Mouse (Mus musculus): ENCODE measurements around the gene Gp1bb. TPM values are rescaled to one million over a fixed set of nuclear protein-coding genes. Genes with fewer than 3 reads are reported as not detected.

Gp1bb gene
- total and polyA plus RNA-seq, 2 experiments from 2014 or later: 2.1 to 3.0 TPM

DNA sequence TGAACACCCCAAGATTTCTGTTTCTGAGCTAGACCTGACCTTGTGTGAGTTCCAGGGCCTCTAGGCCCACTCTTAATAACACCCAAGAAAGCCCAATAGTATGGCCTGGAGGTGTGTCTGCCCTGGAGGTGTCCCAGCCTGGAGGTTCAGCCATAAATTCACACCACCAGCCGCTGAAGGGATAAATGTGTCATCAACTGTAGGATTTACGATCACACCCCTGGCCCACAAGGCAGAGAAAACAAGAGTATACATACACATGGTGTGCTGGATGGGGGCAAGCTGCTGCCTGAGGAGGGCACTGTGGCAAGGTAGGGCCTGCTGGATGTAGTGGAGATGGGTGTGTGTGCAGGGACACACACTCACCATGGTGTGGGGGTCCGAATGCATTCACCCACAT, 8.9 kb downstream of the Gp1bb start:
- 84% methylated on average over 3 of the region's 3 CpGs for WGBS
- TF ChIP-seq CTCF (IDR thresholded peaks at IDR 0.05; ENCODE audit: low read depth): no peak
- no peak for TF ChIP-seq EP300 (IDR thresholded peaks at IDR 0.05; ENCODE audit: low read depth)
- ATAC-seq (ENCODE audit: insufficient read depth, low read depth) (no peak), DNase-seq (ENCODE audit: low spot score) (no peak)
- Histone ChIP-seq H3K27me3 (ENCODE audit: control insufficient read depth, insufficient read depth, low read length) (peaks cover 30% of the 10 kb centered on the region), H3K9me3 (replicated peaks; ENCODE audit: control insufficient read depth, low read length) (no peaks in the 10 kb centered on the region), H3K9ac (replicated peaks; ENCODE audit: low read depth, low read length) (no peak overlapping the region), H3K4me1 (ENCODE audit: control insufficient read depth, insufficient read depth) (no peaks in the 10 kb centered on the region), H3K36me3 (replicated peaks; ENCODE audit: control insufficient read depth, insufficient read depth, low read length) (no peaks in the 10 kb centered on the region), H3K4me2 (ENCODE audit: low read depth, low read length) (no peak overlapping the region), H3K27ac (ENCODE audit: low read depth) (no peak overlapping the region), H3K4me3 (ENCODE audit: low read depth, low read length) (no peak overlapping the region)

DNA sequence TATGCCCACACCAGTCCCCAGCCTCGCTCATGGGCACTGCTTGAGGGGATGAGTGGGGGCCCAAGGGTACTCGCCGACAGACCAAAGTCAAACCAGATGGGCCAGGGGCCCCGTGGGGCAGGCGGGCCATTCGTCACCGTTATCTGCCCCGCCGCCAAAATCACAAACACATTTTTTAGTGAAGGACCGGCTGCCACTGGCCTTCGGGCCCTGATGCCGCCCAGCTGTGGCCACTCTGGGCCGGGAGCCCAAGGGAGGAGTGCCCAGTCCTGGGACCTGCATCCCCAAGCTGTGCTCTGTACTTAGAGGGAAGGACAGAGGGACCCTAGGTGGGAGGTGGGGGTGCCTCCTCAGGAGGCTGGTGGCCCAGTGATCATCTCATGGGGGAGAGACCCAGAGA, 10.5 kb downstream of the Gp1bb start:
- ATAC-seq (ENCODE audit: insufficient read depth, low read depth): no peak
- no peaks in the 10 kb centered on the region for H3K9me3 ChIP-seq (replicated peaks; ENCODE audit: control insufficient read depth, low read length)
- no peak overlapping the region for H3K4me2 ChIP-seq (ENCODE audit: low read depth, low read length)
- H3K4me1 ChIP-seq (ENCODE audit: control insufficient read depth, insufficient read depth): no peaks in the 10 kb centered on the region
- DNase-seq (ENCODE audit: low spot score): no peak
- peaks cover 17% of the 10 kb centered on the region; the same call in 1 of the 2 replicates for H3K27me3 ChIP-seq (ENCODE audit: control insufficient read depth, insufficient read depth, low read length)
- 45% methylated on average over 13 of the region's 13 CpGs for WGBS
- no peak overlapping the region for H3K27ac ChIP-seq (ENCODE audit: low read depth)
- no peaks in the 10 kb centered on the region for H3K36me3 ChIP-seq (replicated peaks; ENCODE audit: control insufficient read depth, insufficient read depth, low read length)
- no peak overlapping the region for H3K9ac ChIP-seq (replicated peaks; ENCODE audit: low read depth, low read length)
- no peak overlapping the region for H3K4me3 ChIP-seq (ENCODE audit: low read depth, low read length)
- TF ChIP-seq EP300 (IDR thresholded peaks at IDR 0.05; ENCODE audit: low read depth) (no peak), CTCF (IDR thresholded peaks at IDR 0.05; ENCODE audit: low read depth) (no peak)

DNA sequence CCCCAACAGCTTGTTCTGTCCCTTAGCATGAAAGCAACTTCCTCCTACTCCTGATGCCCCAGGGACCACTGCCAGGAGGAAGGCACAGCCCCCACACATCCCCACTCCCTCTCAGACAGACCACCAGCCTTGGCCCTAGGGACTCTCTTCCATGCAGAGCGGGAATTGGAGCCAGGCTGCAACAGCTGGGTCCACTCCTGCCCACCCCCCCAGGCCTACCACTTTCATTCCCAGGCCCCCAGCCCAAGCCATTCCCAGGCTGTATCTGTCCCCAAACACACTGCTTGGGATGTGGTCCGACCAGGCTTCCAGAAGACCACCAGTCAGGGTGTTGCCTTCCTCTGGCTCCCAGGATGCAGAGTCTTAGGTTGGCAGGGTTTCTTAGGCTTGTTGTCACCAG, 13.1 kb downstream of the Gp1bb start:
- 73% methylated on average over 2 of the region's 2 CpGs for WGBS
- DNase-seq (ENCODE audit: low spot score) (no peak), ATAC-seq (ENCODE audit: insufficient read depth, low read depth) (no peak)
- Histone ChIP-seq H3K4me3 (ENCODE audit: low read depth, low read length) (no peak overlapping the region), H3K27me3 (ENCODE audit: control insufficient read depth, insufficient read depth, low read length) (no peaks in the 10 kb centered on the region; the same call in 1 of the 2 replicates), H3K4me2 (ENCODE audit: low read depth, low read length) (no peak overlapping the region), H3K9me3 (replicated peaks; ENCODE audit: control insufficient read depth, low read length) (no peaks in the 10 kb centered on the region), H3K36me3 (replicated peaks; ENCODE audit: control insufficient read depth, insufficient read depth, low read length) (no peaks in the 10 kb centered on the region), H3K4me1 (ENCODE audit: control insufficient read depth, insufficient read depth) (peaks cover 12% of the 10 kb centered on the region; the same call in 1 of the 2 replicates), H3K9ac (replicated peaks; ENCODE audit: low read depth, low read length) (no peak overlapping the region), H3K27ac (ENCODE audit: low read depth) (no peak overlapping the region)
- no peak for TF ChIP-seq EP300 (IDR thresholded peaks at IDR 0.05; ENCODE audit: low read depth)
- no peak for TF ChIP-seq CTCF (IDR thresholded peaks at IDR 0.05; ENCODE audit: low read depth)

DNA sequence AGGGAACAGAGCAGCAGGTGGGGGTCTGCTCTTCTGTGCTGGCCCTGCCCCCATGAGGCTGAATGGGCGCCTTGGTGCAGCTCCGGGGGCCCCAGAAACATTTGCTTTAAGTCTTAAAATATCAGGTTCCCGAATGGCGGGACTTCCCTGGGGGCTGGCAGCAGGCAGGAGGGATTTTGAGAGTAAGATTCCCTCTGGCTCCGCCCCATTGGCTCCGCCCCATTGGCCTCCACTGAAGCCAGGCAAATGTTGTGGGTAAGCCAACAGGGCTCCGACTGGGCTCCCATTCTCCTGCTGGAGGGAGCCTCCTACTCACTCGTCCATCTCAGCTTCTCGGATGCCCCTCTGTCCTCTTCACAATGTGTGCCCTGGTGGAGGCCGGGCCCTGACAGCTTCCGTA, 14.0 kb downstream of the Gp1bb start:
- no peaks in the 10 kb centered on the region; the same call in 1 of the 2 replicates for H3K27me3 ChIP-seq (ENCODE audit: control insufficient read depth, insufficient read depth, low read length)
- no peaks in the 10 kb centered on the region for H3K36me3 ChIP-seq (replicated peaks; ENCODE audit: control insufficient read depth, insufficient read depth, low read length)
- H3K4me2 ChIP-seq (ENCODE audit: low read depth, low read length): no peak overlapping the region
- DNase-seq (ENCODE audit: low spot score) (no peak), ATAC-seq (ENCODE audit: insufficient read depth, low read depth) (no peak)
- H3K4me3 ChIP-seq (ENCODE audit: low read depth, low read length): no peak overlapping the region
- no peak for TF ChIP-seq CTCF (IDR thresholded peaks at IDR 0.05; ENCODE audit: low read depth)
- TF ChIP-seq EP300 (IDR thresholded peaks at IDR 0.05; ENCODE audit: low read depth): no peak
- no peak overlapping the region for H3K9ac ChIP-seq (replicated peaks; ENCODE audit: low read depth, low read length)
- no peaks in the 10 kb centered on the region for H3K9me3 ChIP-seq (replicated peaks; ENCODE audit: control insufficient read depth, low read length)
- H3K27ac ChIP-seq (ENCODE audit: low read depth): no peak overlapping the region
- WGBS: 28% methylated on average over 11 of the region's 11 CpGs
- peaks cover 17% of the 10 kb centered on the region; the same call in 1 of the 2 replicates for H3K4me1 ChIP-seq (ENCODE audit: control insufficient read depth, insufficient read depth)

DNA sequence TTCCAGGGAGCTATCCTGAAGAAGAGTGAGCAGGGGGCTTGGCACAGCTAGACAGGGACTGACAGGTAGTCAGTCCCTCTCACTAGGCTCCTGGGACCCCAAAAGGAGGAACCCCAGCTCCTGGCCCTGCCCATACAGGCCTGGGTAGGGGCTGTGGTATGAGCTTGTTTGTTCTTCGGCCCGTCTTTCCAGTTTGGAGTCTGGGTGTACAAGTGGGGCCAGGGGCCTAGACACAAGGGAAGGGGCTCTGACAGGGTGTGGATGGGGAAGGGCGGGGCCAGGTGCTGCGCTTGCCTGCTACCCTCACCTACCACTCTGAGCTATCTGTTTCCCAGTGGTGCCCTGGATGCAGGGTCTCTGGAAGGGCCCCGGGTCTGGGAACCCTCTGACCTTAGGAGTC, 16.5 kb downstream of the Gp1bb start:
- H3K27ac ChIP-seq (ENCODE audit: low read depth): no peak overlapping the region
- DNase-seq (ENCODE audit: low spot score): no peak
- TF ChIP-seq CTCF (IDR thresholded peaks at IDR 0.05; ENCODE audit: low read depth) (no peak), EP300 (IDR thresholded peaks at IDR 0.05; ENCODE audit: low read depth) (no peak)
- H3K27me3 ChIP-seq (ENCODE audit: control insufficient read depth, insufficient read depth, low read length): no peaks in the 10 kb centered on the region; the same call in 1 of the 2 replicates
- H3K9ac ChIP-seq (replicated peaks; ENCODE audit: low read depth, low read length): no peak overlapping the region
- WGBS: 89% methylated on average over 5 of the region's 5 CpGs
- no peaks in the 10 kb centered on the region for H3K9me3 ChIP-seq (replicated peaks; ENCODE audit: control insufficient read depth, low read length)
- H3K4me3 ChIP-seq (ENCODE audit: low read depth, low read length): no peak overlapping the region
- no peak overlapping the region for H3K4me2 ChIP-seq (ENCODE audit: low read depth, low read length)
- ATAC-seq (ENCODE audit: insufficient read depth, low read depth): no peak
- peaks cover 17% of the 10 kb centered on the region; the same call in 1 of the 2 replicates for H3K4me1 ChIP-seq (ENCODE audit: control insufficient read depth, insufficient read depth)
- H3K36me3 ChIP-seq (replicated peaks; ENCODE audit: control insufficient read depth, insufficient read depth, low read length): no peaks in the 10 kb centered on the region

DNA sequence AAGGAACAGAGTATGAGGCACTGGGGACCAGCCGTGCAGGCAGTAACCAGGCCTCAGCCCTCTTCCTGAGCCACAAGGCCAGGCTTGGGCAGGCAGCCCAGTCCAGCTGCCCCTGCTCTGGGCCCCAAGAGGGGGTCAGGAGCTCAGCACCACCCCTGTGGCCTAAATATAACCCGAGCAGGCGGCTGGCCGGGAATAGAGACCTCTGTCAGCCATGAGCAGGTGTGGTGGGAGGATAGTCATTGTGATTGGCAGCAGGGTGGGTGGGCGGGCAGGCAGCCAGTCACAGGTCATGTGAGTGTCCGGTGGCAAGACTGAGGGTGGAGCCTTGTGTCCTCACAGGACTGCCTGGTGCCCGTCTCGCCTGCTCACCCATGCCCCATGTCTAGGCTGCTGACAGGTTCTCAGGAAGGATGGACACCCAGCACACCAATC, 17.9 kb downstream of the Gp1bb start:
- no peak overlapping the region for H3K4me3 ChIP-seq (ENCODE audit: low read depth, low read length)
- H3K27me3 ChIP-seq (ENCODE audit: control insufficient read depth, insufficient read depth, low read length): no peaks in the 10 kb centered on the region
- 0 out of 2 replicates have a peak, but pooled peaks have one; percentile 46 for TF ChIP-seq EP300 (IDR thresholded peaks at IDR 0.05; ENCODE audit: low read depth)
- no peak for TF ChIP-seq CTCF (IDR thresholded peaks at IDR 0.05; ENCODE audit: low read depth)
- no peaks in the 10 kb centered on the region for H3K9me3 ChIP-seq (replicated peaks; ENCODE audit: control insufficient read depth, low read length)
- H3K36me3 ChIP-seq (replicated peaks; ENCODE audit: control insufficient read depth, insufficient read depth, low read length): no peaks in the 10 kb centered on the region
- peak; percentile 91 for ATAC-seq (ENCODE audit: insufficient read depth, low read depth)
- no peak overlapping the region for H3K4me2 ChIP-seq (ENCODE audit: low read depth, low read length)
- peak overlapping the region; percentile 78 for H3K27ac ChIP-seq (ENCODE audit: low read depth)
- peaks cover 17% of the 10 kb centered on the region; the same call in 1 of the 2 replicates for H3K4me1 ChIP-seq (ENCODE audit: control insufficient read depth, insufficient read depth)
- peak; percentile 74 for DNase-seq (ENCODE audit: low spot score)
- WGBS: 25% methylated on average over 8 of the region's 8 CpGs
- H3K9ac ChIP-seq (replicated peaks; ENCODE audit: low read depth, low read length): peak overlapping the region; percentile 28; the same call in 1 of the 2 replicates

All from heart, postnatal 0 days (tissue).